Mouse (Mus musculus) thymus, postnatal 14 days (tissue): ENCODE measurements around the gene Tmem160.

Experiments used
- DNase-seq: peaks from one replicate; pipeline ENCODE4 v3.0.0; 2021

Gene Tmem160

DNA sequence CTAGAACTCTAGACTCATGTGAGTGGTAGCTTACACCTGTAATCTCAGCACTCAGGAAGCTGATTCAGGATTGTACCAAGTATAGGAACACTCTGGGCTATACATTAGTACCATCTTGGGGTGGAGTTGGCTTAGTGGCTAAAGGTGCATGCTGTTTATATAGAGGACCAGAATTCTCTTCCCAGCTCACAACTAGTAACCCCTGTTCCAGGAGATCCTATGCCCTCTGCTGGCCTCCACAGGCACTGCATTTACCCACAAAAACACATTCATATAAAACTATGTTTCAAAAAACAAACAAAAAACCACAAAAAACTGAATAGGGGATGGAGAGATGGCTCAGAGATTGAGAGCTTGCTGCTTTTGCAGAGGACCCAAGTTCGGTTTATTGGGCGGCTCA lies 40.8 kb downstream of the Tmem160 start:
- DNase-seq, result peak; percentile 68

DNA sequence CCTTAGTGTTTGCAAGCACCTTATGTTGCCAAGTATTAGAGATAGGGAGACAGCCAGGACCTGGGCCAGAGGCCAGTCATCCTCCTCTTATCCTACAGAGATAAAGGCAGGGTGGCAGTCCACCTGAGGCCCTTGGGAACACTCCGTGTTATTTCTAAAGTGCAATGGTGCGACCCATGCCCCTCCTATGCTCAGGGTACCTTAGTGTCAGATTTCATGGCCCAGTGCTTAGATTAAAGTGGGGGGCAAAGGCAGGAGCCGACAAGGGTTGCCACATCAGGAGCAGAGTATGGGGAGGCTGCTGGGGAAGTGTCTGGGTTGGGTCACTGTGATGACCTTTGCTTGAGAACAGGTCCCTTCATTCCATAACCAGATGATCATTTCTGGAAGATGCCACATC lies 43.7 kb downstream of the Tmem160 start:
- no peak for DNase-seq

DNA sequence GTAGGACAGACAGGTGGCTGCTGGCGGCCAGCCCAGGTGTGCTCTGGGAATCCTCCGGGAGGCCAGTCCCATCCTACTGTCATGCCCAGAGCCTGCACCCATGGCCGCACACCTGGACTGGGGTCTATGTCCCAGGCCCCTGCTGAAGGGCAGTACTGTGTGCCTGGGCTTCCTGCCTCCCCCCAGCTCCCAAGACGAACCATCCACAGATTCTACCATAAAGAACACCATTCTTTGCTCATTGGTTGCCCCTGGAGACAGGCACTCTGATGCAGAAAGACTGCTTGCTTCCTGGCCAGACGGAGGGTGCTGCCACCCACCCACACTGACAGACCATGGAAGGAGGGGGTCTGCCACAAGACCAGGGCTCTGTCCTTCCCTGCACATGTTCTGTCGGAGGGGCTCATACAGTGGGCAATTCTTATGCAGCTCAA lies 47.1 kb downstream of the Tmem160 start:
- no peak for DNase-seq

DNA sequence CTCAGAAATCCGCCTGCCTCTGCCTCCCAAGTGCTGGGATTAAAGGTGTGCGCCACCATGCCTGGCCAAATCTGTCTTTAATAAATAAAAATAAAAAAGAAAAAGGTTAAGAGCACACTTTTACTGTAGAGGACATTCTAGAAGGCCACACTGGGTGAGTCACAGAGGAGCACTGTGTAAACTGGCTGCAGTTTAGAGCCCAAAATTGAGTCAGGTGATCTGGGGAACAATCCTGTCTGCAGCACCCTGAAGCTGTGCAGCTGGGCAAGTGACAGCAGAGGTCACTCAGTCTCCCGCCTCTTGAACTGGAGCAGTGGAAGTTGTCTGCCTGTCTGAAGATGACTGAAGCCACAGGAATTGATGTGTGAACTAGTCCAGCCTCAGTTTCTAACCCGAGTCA lies 49.0 kb downstream of the Tmem160 start:
- no peak for DNase-seq

DNA sequence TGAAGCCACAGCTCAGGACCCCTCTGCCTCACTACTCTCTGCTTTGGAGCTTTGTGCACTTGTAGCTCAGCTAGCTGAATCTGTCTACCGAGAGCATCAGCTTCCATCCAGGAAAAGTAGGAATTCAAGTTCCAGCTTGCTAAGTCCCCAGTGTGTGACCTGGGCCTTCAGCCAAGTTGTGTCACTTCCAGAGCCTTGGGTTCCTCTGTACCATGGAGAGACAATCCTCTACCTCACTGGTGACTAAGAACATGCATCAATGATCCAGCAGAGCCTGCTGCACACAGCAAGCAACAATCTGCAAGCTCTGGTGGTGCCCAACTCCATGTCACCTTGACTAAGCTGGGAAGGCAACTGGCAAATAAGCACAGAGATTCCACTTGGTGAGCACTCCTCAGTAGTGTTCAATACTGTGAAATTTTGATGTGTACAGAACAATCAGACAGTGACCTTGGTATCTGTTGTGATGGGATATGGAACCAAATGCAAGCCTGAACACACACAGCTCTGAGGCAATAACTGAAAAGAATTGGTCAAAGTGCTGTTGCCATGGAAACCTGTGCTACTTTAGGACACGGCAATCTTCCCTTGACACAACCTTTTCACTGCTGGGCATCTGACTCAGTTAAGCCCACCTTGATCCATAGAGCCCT lies 52.1 kb downstream of the Tmem160 start:
- no peak for DNase-seq
